Mouse (Mus musculus) right cerebral cortex, postnatal 4 days (tissue): Measurements from ENCODE around the gene Olfr1131.
"Not testable (repeated sequence)": the region's sequence is repeated elsewhere in the genome, so short reads cannot be mapped to it uniquely, and the experiment has no call there.

ENCODE experiments used
- DNase-seq: peaks from one replicate; pipeline ENCODE4 v3.0.0-alpha.2; 2022

Olfr1131 gene

GRCm38 (mm10) chr2:87626804-87627203 is at the start of gene Olfr1131:
Olfr1131 (plus strand) TSS chr2:87627104.
- DNase-seq = no peak

- DNase-seq = not testable (repeated sequence)
Measured at GRCm38 (mm10) chr2:87605912-87606311, 21.0 kb upstream of the Olfr1131 start, which contains the start of gene Olfr1130. Olfr1130 (plus strand) TSS chr2:87606212.

- no peak for DNase-seq
Measured at GRCm38 (mm10) chr2:87637435-87637834, 10.5 kb downstream of the Olfr1131 start, which contains the start of gene Olfr1132. Olfr1132 (minus strand) TSS chr2:87637535.

GRCm38 (mm10) chr2:87642441-87642840 is 15.5 kb downstream of the Olfr1131 start:
- DNase-seq = no peak

- no peak for DNase-seq
Measured at GRCm38 (mm10) chr2:87647274-87647673, 20.4 kb downstream of the Olfr1131 start, which contains the start of gene Olfr1133. Olfr1133 (minus strand) TSS chr2:87647374.

- DNase-seq = no peak
Measured at GRCm38 (mm10) chr2:87658360-87658759, 31.5 kb downstream of the Olfr1131 start, which contains the start of gene Olfr1134. Olfr1134 (minus strand) TSS chr2:87658460.

- no peak for DNase-seq
Measured at GRCm38 (mm10) chr2:87673564-87673963, 46.7 kb downstream of the Olfr1131 start, which contains the start of gene Olfr1135. Olfr1135 (minus strand) TSS chr2:87673664.
